Mouse (Mus musculus) gastrocnemius, postnatal 4 days (tissue): ENCODE measurements around the gene Cuedc1. TPM values are rescaled to one million over a fixed set of nuclear protein-coding genes. Genes with fewer than 3 reads are reported as not detected.

Experiments used
- DNase-seq, 2 experiments: peaks; one replicate each; pipeline ENCODE4 v3.0.0; 2021 to 2022; ENCODE audit warnings: low spot score in 2 of 2, mixed read lengths in 2 of 2
- long read RNA-seq, 2 experiments: library from polyadenylated mRNA; stranded (forward); transcript quantifications; one replicate each; pipeline ENCODE4 v2.0.0; 2021
- total RNA-seq, 2 experiments: library from RNA; stranded (reverse); gene quantifications; 2 replicates each; pipeline ENCODE4 v1.2.3; 2021

Cuedc1 gene
- 10 to 100 TPM; 47.4 to 53.8 TPM for total RNA-seq
- long read RNA-seq, experiment 1, transcript Cuedc1-201 (11 exons, 3,180 nt), result major isoform, 21 of 55 reads
- long read RNA-seq, experiment 1, partial matches to known transcripts, result 22 of 55 reads
- long read RNA-seq, experiment 1, other reads (novel, unspliced or antisense), result 9 of 55 reads
- long read RNA-seq, experiment 2, transcript Cuedc1-201 (11 exons, 3,180 nt), result major isoform, 23 of 73 reads
- long read RNA-seq, experiment 2, partial matches to known transcripts, result 17 of 73 reads
- long read RNA-seq, experiment 2, other reads (novel, unspliced or antisense), result 27 of 73 reads

GRCm38 (mm10) chr11:88098021-88098729 is at the start of gene Cuedc1:
Gene Cuedc1 (plus strand): TSS chr11:88098058.
- no peak for DNase-seq

- no peak for DNase-seq
These were observed 48.7 kb upstream of the Cuedc1 start for GRCm38 (mm10) chr11:88048961-88049670.

- DNase-seq, result no peak
These were observed 48.1 kb upstream of the Cuedc1 start for GRCm38 (mm10) chr11:88049732-88050131.

GRCm38 (mm10) chr11:88052638-88053037 is 45.2 kb upstream of the Cuedc1 start:
- no peak for DNase-seq

GRCm38 (mm10) chr11:88053821-88054220 is 44.0 kb upstream of the Cuedc1 start:
- no peak for DNase-seq

- DNase-seq, result peak in 1 of 2 experiments; percentile 36
These were observed 43.3 kb upstream of the Cuedc1 start for GRCm38 (mm10) chr11:88054589-88054988.

- no peak for DNase-seq
These were observed 42.1 kb upstream of the Cuedc1 start for GRCm38 (mm10) chr11:88055777-88056176.

- no peak for DNase-seq
These were observed 40.1 kb upstream of the Cuedc1 start for GRCm38 (mm10) chr11:88057788-88058187.

GRCm38 (mm10) chr11:88059141-88059540 is 38.7 kb upstream of the Cuedc1 start:
- DNase-seq, result no peak

GRCm38 (mm10) chr11:88061892-88062625 is 35.8 kb upstream of the Cuedc1 start:
- DNase-seq, result no peak

GRCm38 (mm10) chr11:88065732-88066131 is 32.1 kb upstream of the Cuedc1 start:
- no peak for DNase-seq

GRCm38 (mm10) chr11:88067191-88067585 is 30.7 kb upstream of the Cuedc1 start:
- no peak for DNase-seq

GRCm38 (mm10) chr11:88067586-88068410 is 30.1 kb upstream of the Cuedc1 start, which contains the start of gene Vezf1:
Gene Vezf1 (plus strand): TSS chr11:88068279.
- DNase-seq, result peak; percentile 78 to 82

GRCm38 (mm10) chr11:88068411-88069245 is 29.2 kb upstream of the Cuedc1 start:
- peak; percentile 67 to 81 for DNase-seq

- no peak for DNase-seq
These were observed 28.6 kb upstream of the Cuedc1 start for GRCm38 (mm10) chr11:88069246-88069570.

GRCm38 (mm10) chr11:88070392-88070791 is 27.5 kb upstream of the Cuedc1 start:
- no peak for DNase-seq

- no peak for DNase-seq
These were observed 26.7 kb upstream of the Cuedc1 start for GRCm38 (mm10) chr11:88071113-88071512.

GRCm38 (mm10) chr11:88073343-88073875 is 24.4 kb upstream of the Cuedc1 start:
- no peak for DNase-seq

- no peak for DNase-seq
These were observed 22.2 kb upstream of the Cuedc1 start for GRCm38 (mm10) chr11:88075701-88076100.
